Comparison of ENCODE assay signal across 9 mouse cellular contexts in genomic region chr15:85042361-85042954, GRCm38 (mm10). TPM values are rescaled to one million over a fixed set of nuclear protein-coding genes. Genes with fewer than 3 reads are reported as not detected.
DNase-seq lines count a peak whose midpoint lies in the region; ATAC-seq and TF ChIP-seq lines count a peak whose summit lies in the region.
"Had no signal": no experiment of that assay in that cellular context is flagged by ENCODE, and none has a peak within 500 bp of the region (broad histone marks: within the 10 kb centered on the region; RNA-seq: fewer than 3 reads in every experiment).

No protein-coding gene starts in this region.

- no peaks in the 10 kb centered on the region for H3K27me3 ChIP-seq in heart, embryonic 13.5 days (replicated peaks)
- no peaks in the 10 kb centered on the region for H3K27me3 ChIP-seq in kidney, embryonic 15.5 days
- H3K27me3 ChIP-seq in limb, embryonic 15.5 days: no peaks in the 10 kb centered on the region
- no peaks in the 10 kb centered on the region for H3K27me3 ChIP-seq in splenic B cell, adult 2 months (ENCODE audit: control insufficient read depth, insufficient read depth, low read length, poor library complexity, severe bottlenecking)

- H3K27ac ChIP-seq in embryonic fibroblast, embryonic 13.5 days (ENCODE audit: insufficient read depth, low read length): peak overlapping the region; percentile 89
- peak overlapping the region; percentile 76 for H3K27ac ChIP-seq in heart, embryonic 13.5 days (replicated peaks)
- peak overlapping the region; percentile 80 for H3K27ac ChIP-seq in kidney, embryonic 15.5 days
- H3K27ac ChIP-seq in limb, embryonic 15.5 days: peak overlapping the region; percentile 87

- peak; percentile 33; the same call in 1 of the 2 replicates for TF ChIP-seq CTCF in embryonic fibroblast, embryonic 13.5 days (IDR thresholded peaks at IDR 0.05; ENCODE audit: borderline replicate concordance, insufficient read depth, low read length)

- TF ChIP-seq POLR2A in embryonic fibroblast, embryonic 13.5 days (IDR thresholded peaks at IDR 0.05; ENCODE audit: low read depth, low read length): no peak

- no peak overlapping the region for H3K4me3 ChIP-seq in embryonic fibroblast, embryonic 13.5 days (ENCODE audit: insufficient read depth, low read length)
- no peak overlapping the region for H3K4me3 ChIP-seq in heart, embryonic 13.5 days
- H3K4me3 ChIP-seq in kidney, embryonic 15.5 days (replicated peaks): no peak overlapping the region
- H3K4me3 ChIP-seq in limb, embryonic 15.5 days: no peak overlapping the region
- H3K4me3 ChIP-seq: erythroblast, embryonic 14.5 days had no signal

- H3K36me3 ChIP-seq in heart, embryonic 13.5 days: peaks cover 27% of the 10 kb centered on the region
- peaks cover 19% of the 10 kb centered on the region for H3K36me3 ChIP-seq in kidney, embryonic 15.5 days
- H3K36me3 ChIP-seq in limb, embryonic 15.5 days: peaks cover 17% of the 10 kb centered on the region
- no peaks in the 10 kb centered on the region; the same call in 1 of the 2 replicates for H3K36me3 ChIP-seq in splenic B cell, adult 2 months (ENCODE audit: control insufficient read depth, insufficient read depth, low read length, poor library complexity, severe bottlenecking)

- peak; percentile 58; the same call in 1 of the 2 replicates for ATAC-seq in heart, embryonic 13.5 days (ENCODE audit: extremely low read depth, insufficient number of reproducible peaks, low FRiP score, low TSS enrichment)
- peak; percentile 66 for ATAC-seq in kidney, embryonic 15.5 days (replicated peaks; ENCODE audit: low FRiP score)
- ATAC-seq in limb, embryonic 15.5 days (ENCODE audit: insufficient number of reproducible peaks, low FRiP score, low TSS enrichment, low read depth): peak; percentile 69; the same call in 1 of the 2 replicates
- ATAC-seq in monocyte, adult 5-6 weeks (replicated peaks; ENCODE audit: insufficient number of reproducible peaks, low FRiP score, low TSS enrichment, poor library complexity, severe bottlenecking): peak; percentile 61

- H3K4me2 ChIP-seq in heart, embryonic 13.5 days: peak overlapping the region; percentile 26
- H3K4me2 ChIP-seq in kidney, embryonic 15.5 days: no peak overlapping the region
- 0 out of 2 replicates have a peak overlapping the region, but pooled peaks have one; percentile 5 for H3K4me2 ChIP-seq in limb, embryonic 15.5 days

- DNase-seq in A20 (ENCODE audit: low read depth, low spot score): peak; percentile 92
- DNase-seq in adrenal gland, postnatal 10 days: peak; percentile 70
- peak; percentile 88 for DNase-seq in splenic B cell, adult 2 months (ENCODE audit: low read depth, low spot score)

- no peaks in the 10 kb centered on the region for H3K9me3 ChIP-seq in heart, embryonic 13.5 days
- no peaks in the 10 kb centered on the region for H3K9me3 ChIP-seq in kidney, embryonic 15.5 days (replicated peaks)
- H3K9me3 ChIP-seq in limb, embryonic 15.5 days: no peaks in the 10 kb centered on the region

- peak overlapping the region; percentile 63; the same call in 1 of the 2 replicates for H3K9ac ChIP-seq in heart, embryonic 13.5 days
- no peak overlapping the region for H3K9ac ChIP-seq in kidney, embryonic 15.5 days
- no peak overlapping the region for H3K9ac ChIP-seq in limb, embryonic 15.5 days

- WGBS in heart, embryonic 13.5 days: 17% methylated on average over 4 of the region's 4 CpGs
- 19% methylated on average over 4 of the region's 4 CpGs for WGBS in kidney, embryonic 15.5 days
- WGBS in limb, embryonic 15.5 days: 10% methylated on average over 4 of the region's 4 CpGs

- H3K4me1 ChIP-seq in embryonic fibroblast, embryonic 13.5 days (ENCODE audit: control insufficient read depth, insufficient read depth, low read length): peaks cover 14% of the 10 kb centered on the region
- peaks cover 47% of the 10 kb centered on the region for H3K4me1 ChIP-seq in heart, embryonic 13.5 days
- H3K4me1 ChIP-seq in kidney, embryonic 15.5 days: peaks cover 35% of the 10 kb centered on the region
- peaks cover 67% of the 10 kb centered on the region for H3K4me1 ChIP-seq in limb, embryonic 15.5 days

RNA-seq across cellular contexts. Expression of gene Fam118a, which starts 13.7 kb away (rescaled TPM):
- 10 to 100 TPM; 14.6 to 15.5 TPM for total RNA-seq in adrenal gland, postnatal 10 days (2021)
- 21.1 and 28.6 TPM in 2 replicates for polyA plus RNA-seq in embryonic fibroblast, embryonic 13.5 days (2011; ENCODE audit: insufficient read length, low read depth, missing spikeins)
- 15.6 and 17.0 TPM in 2 replicates for polyA plus RNA-seq in heart, embryonic 13.5 days (2015; fragmentation: Nextera tagmentation; extraction: Ambion mirVana)
- polyA plus RNA-seq in kidney, embryonic 15.5 days (2015; fragmentation: Nextera tagmentation; extraction: Ambion mirVana): 20.9 and 23.0 TPM in 2 replicates
- 20.4 and 21.1 TPM in 2 replicates for polyA plus RNA-seq in limb, embryonic 15.5 days (2015; fragmentation: Nextera tagmentation; extraction: Ambion mirVana)
- total RNA-seq in monocyte, adult 5-6 weeks (2017): 7.9 to 12.5 TPM (median 12.3 TPM) in 3 replicates

RNA-seq across cellular contexts. Expression of gene Upk3a, which starts 25.5 kb away (rescaled TPM):
- not detected for total RNA-seq in adrenal gland, postnatal 10 days (2021)
- polyA plus RNA-seq in embryonic fibroblast, embryonic 13.5 days (2011; ENCODE audit: insufficient read length, low read depth, missing spikeins): not detected in 2 replicates
- 0.13 TPM in 1 of 2 replicates, not detected in the other for polyA plus RNA-seq in heart, embryonic 13.5 days (2015; fragmentation: Nextera tagmentation; extraction: Ambion mirVana)
- polyA plus RNA-seq in kidney, embryonic 15.5 days (2015; fragmentation: Nextera tagmentation; extraction: Ambion mirVana): 25.0 and 27.2 TPM in 2 replicates
- 0.14 TPM in 1 of 2 replicates, not detected in the other for polyA plus RNA-seq in limb, embryonic 15.5 days (2015; fragmentation: Nextera tagmentation; extraction: Ambion mirVana)
- not detected in 3 replicates for total RNA-seq in monocyte, adult 5-6 weeks (2017)
- polyA plus RNA-seq: erythroblast, embryonic 14.5 days had no signal

RNA-seq across cellular contexts. Expression of gene 5031439G07Rik, which starts 54.1 kb away (rescaled TPM):
- total RNA-seq in adrenal gland, postnatal 10 days (2021): 10 to 100 TPM; 38.6 to 47.8 TPM
- 23.5 and 35.8 TPM in 2 replicates for polyA plus RNA-seq in embryonic fibroblast, embryonic 13.5 days (2011; ENCODE audit: insufficient read length, low read depth, missing spikeins)
- polyA plus RNA-seq in heart, embryonic 13.5 days (2015; fragmentation: Nextera tagmentation; extraction: Ambion mirVana): 3.0 and 3.5 TPM in 2 replicates
- 5.7 and 7.1 TPM in 2 replicates for polyA plus RNA-seq in kidney, embryonic 15.5 days (2015; fragmentation: Nextera tagmentation; extraction: Ambion mirVana)
- polyA plus RNA-seq in limb, embryonic 15.5 days (2015; fragmentation: Nextera tagmentation; extraction: Ambion mirVana): 8.1 and 8.7 TPM in 2 replicates
- 45.7 to 67.3 TPM (median 62.2 TPM) in 3 replicates for total RNA-seq in monocyte, adult 5-6 weeks (2017)

Comparison
In these comparisons a context has a peak if more than half of its experiments do, and no peak if none do; other contexts are left out.
1. RNA of gene Upk3a, which starts 25.5 kb away (polyA plus RNA-seq): 25.0 to 27.2 TPM in kidney, embryonic 15.5 days; 0.14 TPM in limb, embryonic 15.5 days, 0.13 TPM in heart, embryonic 13.5 days and not detected in embryonic fibroblast, embryonic 13.5 days; every median in the first group is over 10 times any median in the second.
2. Peak in every context shown above with its lines, with median percentiles within 50 percentile points of each other: DNase-seq, H3K27ac ChIP-seq and ATAC-seq.